Mouse (Mus musculus): ENCODE measurements at regions not wholly inside any gene's neighbourhood (a gene's known extent, or its start where the extent isn't known, plus 50 kb on each side); places are given as distances from the start of the nearest gene placed in this dataset.

- ATAC-seq (ENCODE audit: insufficient number of reproducible peaks, low FRiP score, low TSS enrichment) = no peak
These were observed 362.0 kb upstream of the Camk1g start for GRCm38 (mm10) chr1:193732113-193732512.

- ATAC-seq (ENCODE audit: insufficient number of reproducible peaks, low FRiP score, low TSS enrichment) = no peak
These were observed 351.8 kb upstream of the Camk1g start for GRCm38 (mm10) chr1:193721850-193722249.

- ATAC-seq (ENCODE audit: insufficient number of reproducible peaks, low FRiP score, low TSS enrichment) = no peak
These were observed 350.3 kb upstream of the Camk1g start for GRCm38 (mm10) chr1:193720420-193720851.

- no peak for ATAC-seq (ENCODE audit: insufficient number of reproducible peaks, low FRiP score, low TSS enrichment)
These were observed 345.2 kb upstream of the Camk1g start for GRCm38 (mm10) chr1:193715328-193715727.

GRCm38 (mm10) chr1:193714631-193715030 lies 344.5 kb upstream of the Camk1g start:
- ATAC-seq (ENCODE audit: insufficient number of reproducible peaks, low FRiP score, low TSS enrichment) = no peak

- 0 out of 2 replicates have a peak, but pooled peaks have one; percentile 33 for ATAC-seq (ENCODE audit: insufficient number of reproducible peaks, low FRiP score, low TSS enrichment)
These were observed 335.1 kb upstream of the Camk1g start for GRCm38 (mm10) chr1:193705205-193705604.

GRCm38 (mm10) chr1:193702707-193703419 lies 332.8 kb upstream of the Camk1g start:
- no peak for ATAC-seq (ENCODE audit: insufficient number of reproducible peaks, low FRiP score, low TSS enrichment)

- 0 out of 2 replicates have a peak, but pooled peaks have one; percentile 26 for ATAC-seq (ENCODE audit: insufficient number of reproducible peaks, low FRiP score, low TSS enrichment)
These were observed 330.1 kb upstream of the Camk1g start for GRCm38 (mm10) chr1:193700217-193700616.

- peak; percentile 57 for ATAC-seq (ENCODE audit: insufficient number of reproducible peaks, low FRiP score, low TSS enrichment)
These were observed 328.6 kb upstream of the Camk1g start for GRCm38 (mm10) chr1:193698603-193699266.

- no peak for ATAC-seq (ENCODE audit: insufficient number of reproducible peaks, low FRiP score, low TSS enrichment)
These were observed 327.8 kb upstream of the Camk1g start for GRCm38 (mm10) chr1:193697857-193698256.

GRCm38 (mm10) chr1:193697001-193697400 lies 326.9 kb upstream of the Camk1g start:
- ATAC-seq (ENCODE audit: insufficient number of reproducible peaks, low FRiP score, low TSS enrichment) = no peak

GRCm38 (mm10) chr1:193692991-193693390 lies 322.9 kb upstream of the Camk1g start:
- ATAC-seq (ENCODE audit: insufficient number of reproducible peaks, low FRiP score, low TSS enrichment) = peak; percentile 62; the same call in 1 of the 2 replicates

GRCm38 (mm10) chr1:193689601-193690000 lies 319.5 kb upstream of the Camk1g start:
- no peak for ATAC-seq (ENCODE audit: insufficient number of reproducible peaks, low FRiP score, low TSS enrichment)

- no peak for ATAC-seq (ENCODE audit: insufficient number of reproducible peaks, low FRiP score, low TSS enrichment)
These were observed 312.8 kb upstream of the Camk1g start for GRCm38 (mm10) chr1:193682917-193683316.

- no peak for ATAC-seq (ENCODE audit: insufficient number of reproducible peaks, low FRiP score, low TSS enrichment)
These were observed 308.4 kb upstream of the Camk1g start for GRCm38 (mm10) chr1:193678448-193678847.

GRCm38 (mm10) chr1:193673236-193673830 lies 303.2 kb upstream of the Camk1g start:
- peak; percentile 65 for ATAC-seq (ENCODE audit: insufficient number of reproducible peaks, low FRiP score, low TSS enrichment)

- peak; percentile 50; the same call in 1 of the 2 replicates for ATAC-seq (ENCODE audit: insufficient number of reproducible peaks, low FRiP score, low TSS enrichment)
These were observed 302.6 kb upstream of the Camk1g start for GRCm38 (mm10) chr1:193672681-193673080.

- no peak for ATAC-seq (ENCODE audit: insufficient number of reproducible peaks, low FRiP score, low TSS enrichment)
These were observed 301.7 kb upstream of the Camk1g start for GRCm38 (mm10) chr1:193671816-193672254.

- no peak for ATAC-seq (ENCODE audit: insufficient number of reproducible peaks, low FRiP score, low TSS enrichment)
These were observed 300.9 kb upstream of the Camk1g start for GRCm38 (mm10) chr1:193671046-193671445.

GRCm38 (mm10) chr1:193670008-193670407 lies 299.9 kb upstream of the Camk1g start:
- no peak for ATAC-seq (ENCODE audit: insufficient number of reproducible peaks, low FRiP score, low TSS enrichment)

- ATAC-seq (ENCODE audit: insufficient number of reproducible peaks, low FRiP score, low TSS enrichment) = no peak
These were observed 298.7 kb upstream of the Camk1g start for GRCm38 (mm10) chr1:193668841-193669240.
